Mouse (Mus musculus) limb, embryonic 14.5 days (tissue): Measurements from ENCODE around the gene Ngef. TPM values are rescaled to one million over a fixed set of nuclear protein-coding genes. Genes with fewer than 3 reads are reported as not detected.

Experiments
- ATAC-seq: fragments of 200-750 bp; cut with Nextera tagmentation; 2 replicates; pipeline ENCODE4 v1.8.0; 2017; ENCODE audit warnings: low read depth, moderate number of reproducible peaks, moderate TSS enrichment; ENCODE audit not compliant: low FRiP score
- DNase-seq: peaks from one replicate; pipeline ENCODE4 v3.0.0-alpha.2; 2015; ENCODE audit warnings: low spot score
- H3K27ac ChIP-seq: fragments of 300-500 bp; sonication (generic); replicated peaks from 2 replicates; pipeline ENCODE4 v1.5.1; 2014; ENCODE audit warnings: low read depth, mild to moderate bottlenecking, low read length, moderate library complexity, mixed read lengths
- H3K27me3 ChIP-seq: fragments of 300-500 bp; sonication (generic); 2 replicates; pipeline ENCODE4 v1.6.1; 2014; ENCODE audit warnings: low read length, mixed read lengths; ENCODE audit not compliant: control insufficient read depth, insufficient read depth
- H3K36me3 ChIP-seq: fragments of 300-500 bp; sonication (generic); 2 replicates; pipeline ENCODE4 v1.6.1; 2014; ENCODE audit warnings: mild to moderate bottlenecking, low read length, moderate library complexity, mixed read lengths; ENCODE audit not compliant: control insufficient read depth, insufficient read depth
- H3K4me1 ChIP-seq: fragments of 300-500 bp; sonication (generic); 2 replicates; pipeline ENCODE4 v1.6.1; 2014; ENCODE audit warnings: antibody characterized with exemption, low read length, mixed read lengths; ENCODE audit not compliant: control insufficient read depth, insufficient read depth
- H3K4me2 ChIP-seq: fragments of 300-500 bp; sonication (generic); replicated peaks from 2 replicates; pipeline ENCODE4 v1.6.1; 2014; ENCODE audit warnings: low read depth, mild to moderate bottlenecking, low read length, moderate library complexity; ENCODE audit not compliant: severe bottlenecking
- H3K4me3 ChIP-seq: fragments of 300-500 bp; sonication (generic); replicated peaks from 2 replicates; pipeline ENCODE4 v1.5.1; 2014; ENCODE audit warnings: low read length
- H3K9ac ChIP-seq: fragments of 300-500 bp; sonication (generic); 2 replicates; pipeline ENCODE4 v1.6.1; 2014; ENCODE audit warnings: mild to moderate bottlenecking, low read depth, low read length, moderate library complexity; ENCODE audit not compliant: severe bottlenecking
- H3K9me3 ChIP-seq: fragments of 300-500 bp; sonication (generic); 2 replicates; pipeline ENCODE4 v1.6.1; 2016; ENCODE audit warnings: low read length; ENCODE audit not compliant: control insufficient read depth
- POLR2A ChIP-seq: fragments of 200-500 bp; IDR thresholded peaks from 2 replicates; pipeline ENCODE4 v1.8.0; 2012; ENCODE audit warnings: inconsistent platforms, mild to moderate bottlenecking, moderate library complexity, borderline replicate concordance; ENCODE audit not compliant: insufficient read depth, insufficient read length; ENCODE audit errors: extremely low read depth
- WGBS: fragments of 180-500 bp; shearing (Covaris S2); extraction: QIAGEN DNeasy Blood & Tissue Kit; methylation state at CpG from one replicate; pipeline ENCODE4 v1.1.7; 2014; 5-methylcytosine and 5-hydroxymethylcytosine counted together
- polyA plus RNA-seq, 2 experiments: library from polyadenylated mRNA; depleted of rRNA in 1 of 2; stranded (reverse) in 1 of 2; unstranded in 1 of 2; fragments of >200 nt; fragmentation: Nextera tagmentation in 1 of 2; extraction: Ambion mirVana in 1 of 2; gene quantifications; 2 replicates each; pipeline versions ENCODE4 v1.2.1 to v1.2.3; 2012 to 2014

The Ngef gene
- polyA plus RNA-seq, 2 experiments, result 1.0 to 1.8 TPM

DNA sequence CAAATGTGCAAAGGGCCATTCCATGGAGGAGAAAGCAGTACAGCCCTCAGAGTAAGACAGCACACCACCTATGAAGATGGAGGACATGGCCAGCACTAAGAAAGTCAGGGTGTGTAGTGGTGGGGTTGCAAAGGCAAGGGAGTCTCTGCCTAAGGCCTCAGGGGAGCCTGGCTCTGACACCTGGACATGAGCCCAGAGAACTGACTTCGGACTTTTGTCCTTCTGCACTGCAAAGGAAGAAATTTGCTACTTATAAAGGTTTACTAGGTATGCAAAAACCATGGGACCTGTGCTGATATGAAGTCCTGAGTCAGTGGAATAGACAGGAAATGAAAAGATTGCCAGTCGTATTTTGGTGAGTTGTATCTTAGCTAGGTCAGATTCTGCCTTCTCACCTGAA, 28.1 kb upstream of the Ngef start:
- Histone ChIP-seq H3K4me1 (no peaks in the 10 kb centered on the region), H3K4me3 (no peak overlapping the region), H3K9me3 (no peaks in the 10 kb centered on the region), H3K4me2 (no peak overlapping the region), H3K27ac (no peak overlapping the region), H3K36me3 (no peaks in the 10 kb centered on the region), H3K27me3 (no peaks in the 10 kb centered on the region), H3K9ac (no peak overlapping the region)
- ATAC-seq, result no peak
- DNase-seq, result no peak
- TF ChIP-seq POLR2A, result no peak
- 68% methylated on average over 2 of the region's 2 CpGs for WGBS

- H3K4me2 ChIP-seq, result no peak overlapping the region
- DNase-seq (no peak), ATAC-seq (no peak)
- no peaks in the 10 kb centered on the region for H3K4me1 ChIP-seq
- no peak overlapping the region for H3K4me3 ChIP-seq
- no peak overlapping the region for H3K27ac ChIP-seq
- no peaks in the 10 kb centered on the region for H3K36me3 ChIP-seq
- H3K9ac ChIP-seq, result no peak overlapping the region
- WGBS, result 74% methylated on average over 7 of the region's 7 CpGs
- H3K9me3 ChIP-seq, result no peaks in the 10 kb centered on the region
- TF ChIP-seq POLR2A, result no peak
- H3K27me3 ChIP-seq, result no peaks in the 10 kb centered on the region
These were observed 26.9 kb upstream of the Ngef start for GRCm38 (mm10) chr1:87600533-87600932.

- no peak overlapping the region for H3K27ac ChIP-seq
- H3K4me2 ChIP-seq, result no peak overlapping the region
- no peak for TF ChIP-seq POLR2A
- WGBS, result 89% methylated on average over 10 of the region's 10 CpGs
- H3K9me3 ChIP-seq, result no peaks in the 10 kb centered on the region
- no peak overlapping the region for H3K4me3 ChIP-seq
- ATAC-seq (no peak), DNase-seq (no peak)
- H3K27me3 ChIP-seq, result no peaks in the 10 kb centered on the region
- no peaks in the 10 kb centered on the region for H3K36me3 ChIP-seq
- H3K4me1 ChIP-seq, result no peaks in the 10 kb centered on the region
- no peak overlapping the region for H3K9ac ChIP-seq
These were observed 21.0 kb upstream of the Ngef start for GRCm38 (mm10) chr1:87594671-87595070.

- Histone ChIP-seq H3K9me3 (no peaks in the 10 kb centered on the region), H3K4me3 (no peak overlapping the region), H3K27me3 (no peaks in the 10 kb centered on the region), H3K9ac (no peak overlapping the region), H3K36me3 (no peaks in the 10 kb centered on the region), H3K4me2 (no peak overlapping the region), H3K27ac (no peak overlapping the region), H3K4me1 (no peaks in the 10 kb centered on the region)
- DNase-seq, result no peak
- no peak for TF ChIP-seq POLR2A
- ATAC-seq, result no peak
- 72% methylated on average over 3 of the region's 3 CpGs for WGBS
These were observed 20.6 kb upstream of the Ngef start for GRCm38 (mm10) chr1:87594261-87594660.

- Histone ChIP-seq H3K4me2 (no peak overlapping the region), H3K36me3 (no peaks in the 10 kb centered on the region), H3K4me3 (no peak overlapping the region), H3K9ac (no peak overlapping the region), H3K27ac (no peak overlapping the region), H3K27me3 (no peaks in the 10 kb centered on the region), H3K9me3 (no peaks in the 10 kb centered on the region), H3K4me1 (no peaks in the 10 kb centered on the region)
- no peak for ATAC-seq
- no peak for DNase-seq
- TF ChIP-seq POLR2A, result no peak
- 87% methylated on average over 8 of the region's 8 CpGs for WGBS
These were observed 16.3 kb upstream of the Ngef start for GRCm38 (mm10) chr1:87589980-87590379.

- Histone ChIP-seq H3K4me3 (no peak overlapping the region), H3K27me3 (no peaks in the 10 kb centered on the region), H3K4me1 (no peaks in the 10 kb centered on the region), H3K36me3 (no peaks in the 10 kb centered on the region), H3K27ac (no peak overlapping the region), H3K4me2 (no peak overlapping the region), H3K9ac (no peak overlapping the region), H3K9me3 (no peaks in the 10 kb centered on the region)
- ATAC-seq, result no peak
- DNase-seq, result no peak
- WGBS, result 81% methylated on average over 7 of the region's 7 CpGs
- no peak for TF ChIP-seq POLR2A
These were observed 15.5 kb upstream of the Ngef start for GRCm38 (mm10) chr1:87589162-87589561.
